Mouse (Mus musculus): ENCODE results near the gene Vmn1r39. TPM values are rescaled to one million over a fixed set of nuclear protein-coding genes. Genes with fewer than 3 reads are reported as not detected.
"Not testable (repeated sequence)": the region's sequence is repeated elsewhere in the genome, so short reads cannot be mapped to it uniquely, and the experiment has no call there.

The Vmn1r39 gene
- total RNA-seq (2021), result not detected
- long read RNA-seq, experiment 1, result 0 reads
- long read RNA-seq, experiment 2, result 0 reads

DNA sequence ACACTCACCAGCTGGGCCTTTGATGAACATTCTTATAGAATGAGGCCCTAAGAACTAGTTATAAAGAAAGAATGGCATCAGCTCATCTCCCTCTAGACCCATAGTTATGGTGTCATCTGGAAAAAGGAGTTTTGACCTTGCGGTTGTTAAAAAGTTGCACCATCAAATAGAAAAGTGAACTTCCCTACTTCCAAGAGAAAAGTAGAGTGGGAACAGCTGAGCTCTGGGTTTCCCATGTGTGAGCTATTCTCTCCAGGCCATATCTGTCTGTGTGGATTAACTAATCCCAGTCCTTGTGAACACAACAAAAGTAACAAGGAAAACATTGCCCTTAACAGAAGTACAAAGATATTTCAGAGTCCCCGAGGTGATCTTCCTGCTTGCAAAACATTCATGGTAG is at the start of gene Vmn1r39:
Gene Vmn1r39 (minus strand): TSS at position 101 of the 400 bp plus-strand sequence.
- intact Hi-C loops (cut with DNase I), result no loop called here
- no peak for DNase-seq

DNA sequence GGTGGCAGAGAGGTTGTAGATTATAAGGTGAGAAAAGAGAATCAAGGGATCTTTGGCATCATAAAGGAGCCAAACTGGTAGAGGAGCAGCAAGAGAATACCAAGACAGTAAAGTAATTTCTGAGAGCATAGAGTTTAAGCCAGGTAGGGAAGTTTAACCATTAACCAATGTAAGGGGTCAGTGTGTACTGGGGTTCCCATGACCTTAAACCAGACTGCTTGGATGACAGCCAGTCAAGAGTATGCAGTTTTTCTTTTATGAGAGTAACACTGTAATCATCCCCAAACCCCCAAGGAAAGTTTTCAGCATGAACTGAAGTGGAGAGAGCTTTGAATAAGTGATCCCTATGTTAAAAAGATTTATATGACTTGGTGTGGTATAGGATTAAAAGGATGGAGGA is 49.0 kb upstream of the Vmn1r39 start:
- intact Hi-C loops (cut with DNase I), result no loop called here
- no peak for DNase-seq

DNA sequence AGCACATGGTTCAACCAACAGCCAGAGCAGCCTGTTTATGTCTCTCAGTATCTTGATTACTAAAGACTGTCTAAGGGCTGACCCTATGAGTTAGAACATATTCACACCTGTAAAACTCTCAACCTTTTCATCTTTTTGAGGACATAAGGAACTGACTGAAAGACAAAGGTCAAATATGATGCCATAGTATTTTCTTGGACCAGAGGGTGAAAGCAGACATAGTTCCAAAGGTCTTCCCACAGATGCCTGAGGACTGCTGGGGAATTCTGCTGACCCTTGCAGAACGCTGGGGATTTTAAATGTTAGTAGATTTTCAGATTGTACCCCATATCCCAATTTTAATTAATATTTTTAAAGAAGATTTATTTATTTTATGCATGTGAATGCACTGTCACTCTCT is 47.9 kb upstream of the Vmn1r39 start:
- intact Hi-C loops (cut with DNase I), result no loop called here
- DNase-seq, result no peak

DNA sequence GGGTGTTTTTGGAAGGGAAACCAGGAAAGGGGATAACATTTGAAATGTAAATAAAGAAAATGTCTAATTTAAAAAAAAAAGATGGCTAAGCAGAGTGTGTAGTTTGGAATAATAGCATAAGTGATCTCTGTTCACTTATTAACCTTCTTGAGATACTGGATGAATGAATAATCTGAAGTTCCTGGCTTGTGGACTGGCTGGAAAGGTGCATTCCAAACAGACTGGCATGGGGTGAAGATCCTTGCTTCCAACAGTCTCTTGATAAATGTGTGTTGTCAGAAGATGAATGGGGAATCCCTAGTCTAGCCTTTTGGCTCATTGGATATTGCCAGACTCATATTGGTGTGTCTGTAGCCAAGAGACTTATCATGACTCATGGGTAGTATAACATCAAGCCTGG is 45.8 kb upstream of the Vmn1r39 start:
- intact Hi-C loops (cut with DNase I), result no loop called here
- DNase-seq, result no peak

DNA sequence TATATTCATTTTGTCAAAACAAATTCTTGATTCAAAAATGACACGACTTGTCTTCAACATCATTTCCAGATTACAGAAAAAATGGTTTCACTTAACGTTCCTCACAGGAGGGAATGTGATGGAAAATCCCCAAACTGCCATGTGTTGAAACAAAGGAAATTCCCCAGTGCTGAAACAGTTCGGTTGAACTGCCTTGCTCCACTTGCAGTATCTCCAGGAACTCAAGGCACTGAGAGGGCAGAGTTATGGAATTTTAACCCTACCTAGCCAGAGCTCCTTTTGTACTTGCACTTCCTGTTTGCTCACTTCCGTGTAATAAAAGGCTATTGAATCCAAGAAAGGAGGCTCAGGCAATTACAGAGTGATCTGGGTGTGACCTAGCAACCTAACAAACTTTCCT is 38.5 kb upstream of the Vmn1r39 start:
- intact Hi-C loops (cut with DNase I), result no loop called here
- no peak for DNase-seq

DNA sequence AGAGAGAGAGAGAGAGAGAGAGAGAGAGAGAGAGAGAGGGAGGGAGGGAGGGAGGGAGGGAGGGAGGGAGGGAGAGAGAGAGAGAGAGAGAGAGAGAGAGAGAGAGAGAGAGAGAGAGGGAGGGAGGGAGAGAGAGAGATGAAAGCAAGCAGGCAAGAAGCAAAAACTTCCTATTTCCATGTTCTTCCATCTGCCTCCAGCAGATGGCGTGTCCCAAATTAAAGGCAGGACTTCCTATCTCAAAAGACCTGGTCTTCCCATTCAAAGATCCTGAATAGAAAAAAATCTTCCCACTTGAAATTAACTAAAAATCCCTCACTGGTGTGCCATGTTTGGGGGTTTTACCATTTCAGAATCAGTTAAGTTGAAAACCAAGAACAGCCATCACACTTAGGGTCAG is 30.2 kb upstream of the Vmn1r39 start:
- intact Hi-C loops (cut with DNase I), result loop anchor here (2.0 kb wide), 1 partner anchor 318 kb away; no protein-coding TSS in a partner anchor

DNA sequence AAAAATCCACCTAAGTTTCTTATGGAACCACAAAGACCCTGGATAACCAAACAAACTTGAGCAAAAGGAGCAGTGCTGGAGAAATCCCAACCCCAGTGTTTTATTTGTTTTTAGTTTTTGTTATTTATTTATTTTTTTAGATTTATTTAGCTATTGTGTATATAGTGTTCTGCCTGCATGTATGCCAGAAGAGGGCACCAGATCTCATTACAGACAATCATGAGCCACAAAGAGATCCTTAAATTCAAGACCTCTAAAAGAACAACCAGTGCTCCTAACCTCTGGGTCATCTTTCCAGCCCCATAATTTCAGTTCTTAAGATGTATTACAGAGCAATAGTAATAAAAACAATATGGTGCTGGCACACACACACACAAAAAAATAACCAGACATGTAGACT is 26.5 kb upstream of the Vmn1r39 start:
- intact Hi-C loops (cut with DNase I), result loop anchor here (10.0 kb wide), 1 partner anchor 58 kb away; the partner anchor contains the start of gene Gng12

More for the DNA sequence above, 30.2 kb upstream of the Vmn1r39 start:
- not testable (repeated sequence) for DNase-seq

DNA sequence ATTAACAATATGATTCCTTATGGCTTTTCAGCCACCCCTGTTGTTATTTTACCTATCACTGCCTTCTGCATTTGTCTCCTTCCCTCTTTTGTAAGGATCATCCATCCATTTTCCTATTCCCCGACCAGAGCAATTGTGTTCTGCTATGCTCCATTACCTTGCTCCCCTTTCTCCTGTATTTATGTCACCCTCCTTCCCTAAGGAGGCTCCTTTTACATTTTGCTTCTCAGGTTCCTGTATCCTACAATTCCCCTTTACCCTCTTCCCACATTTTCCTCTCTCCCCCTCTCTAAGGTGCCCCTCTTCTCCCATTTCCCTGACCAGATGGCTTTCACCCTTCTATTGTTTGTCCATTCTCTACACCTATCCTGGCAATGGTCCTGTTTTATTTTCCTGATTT is 4.1 kb downstream of the Vmn1r39 start:
- DNase-seq, result no peak
- intact Hi-C loops (cut with DNase I), result no loop called here

More for the DNA sequence above, 26.5 kb upstream of the Vmn1r39 start:
- no peak for DNase-seq

DNA sequence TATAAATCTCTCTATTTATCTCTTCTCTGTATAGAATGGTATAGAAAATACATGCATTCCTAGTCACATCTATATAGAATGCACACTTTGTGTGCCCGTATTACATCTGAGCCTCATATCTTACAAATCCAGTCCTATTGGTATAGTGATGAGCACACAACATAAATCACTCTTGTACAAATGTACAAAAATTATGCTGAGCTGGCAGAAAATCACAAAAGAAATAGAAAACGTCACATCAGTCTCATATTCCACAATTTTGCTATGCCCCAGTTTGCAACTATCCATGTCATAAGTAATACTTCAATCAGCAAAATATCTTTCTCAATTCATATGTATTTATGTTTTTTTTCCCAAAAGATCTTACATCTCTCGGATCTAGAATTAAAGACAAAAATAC is 4.7 kb downstream of the Vmn1r39 start:
- intact Hi-C loops (cut with DNase I), result no loop called here
- DNase-seq, result no peak

DNA sequence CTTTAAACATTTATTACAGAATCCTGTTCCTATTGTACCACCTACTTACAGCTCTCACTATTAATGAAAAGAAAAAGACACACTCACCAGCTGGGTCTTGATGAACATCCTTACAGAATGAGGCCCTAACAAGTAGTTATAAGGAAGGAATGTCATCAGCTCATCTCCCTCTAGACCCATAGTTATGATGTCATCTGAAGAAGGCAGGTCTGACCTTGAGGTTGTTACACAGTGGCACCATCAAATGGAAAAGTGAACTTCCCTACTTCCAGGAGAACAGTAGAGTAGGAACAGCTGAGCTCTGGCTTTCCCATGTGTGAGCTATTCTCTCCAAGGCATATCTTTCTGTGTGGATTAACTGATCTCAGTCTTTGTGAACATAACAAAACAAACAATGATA is 27.9 kb downstream of the Vmn1r39 start, which contains the start of gene Vmn1r38:
Gene Vmn1r38 (minus strand): TSS at position 101 of the 400 bp plus-strand sequence.
- intact Hi-C loops (cut with DNase I); DNase-seq: not testable (repeated sequence)

Other genes starting within 250 kb of the Vmn1r39 start
- gene Vmn1r33, start 192.3 kb downstream of the Vmn1r39 start, total RNA-seq (2021), result not detected
- gene Vmn1r34, start 166.7 kb downstream of the Vmn1r39 start, total RNA-seq (2021), result not detected
- not detected for gene Vmn1r35, start 124.7 kb downstream of the Vmn1r39 start, total RNA-seq (2021)
- not detected for gene Vmn1r36, start 91.4 kb downstream of the Vmn1r39 start, total RNA-seq (2021)
- gene Vmn1r37, start 81.2 kb downstream of the Vmn1r39 start, total RNA-seq (2021), result not detected
- gene Vmn1r38, start 28.0 kb downstream of the Vmn1r39 start, total RNA-seq (2021), result not detected
- gene Gng12, start 85.8 kb upstream of the Vmn1r39 start, total RNA-seq (2021), result 10 to 100 TPM; 26.0 to 27.1 TPM
- 10 to 100 TPM; 39.6 to 48.7 TPM for gene Gadd45a, start 226.8 kb upstream of the Vmn1r39 start, total RNA-seq (2021)

Data from gastrocnemius, postnatal 36 days (tissue).